Mouse (Mus musculus) midbrain, embryonic 16.5 days (tissue): Measurements from ENCODE around the gene Gm21992. TPM values are rescaled to one million over a fixed set of nuclear protein-coding genes. Genes with fewer than 3 reads are reported as not detected.

Source experiments
- ATAC-seq: fragments of 200-750 bp; cut with Nextera tagmentation; 2 replicates; pipeline ENCODE4 v1.8.0; 2017; ENCODE audit warnings: moderate TSS enrichment
- H3K27ac ChIP-seq: fragments of 300-500 bp; sonication (generic); 2 replicates; pipeline ENCODE4 v1.5.1; 2014; ENCODE audit warnings: mild to moderate bottlenecking, low read length, mixed read lengths
- H3K27me3 ChIP-seq: fragments of 300-500 bp; sonication (generic); 2 replicates; pipeline ENCODE4 v1.6.1; 2014; ENCODE audit warnings: low read depth, low read length, mixed read lengths; ENCODE audit not compliant: control insufficient read depth, insufficient read depth
- H3K36me3 ChIP-seq: fragments of 300-500 bp; sonication (generic); 2 replicates; pipeline ENCODE4 v1.6.1; 2014; ENCODE audit warnings: mild to moderate bottlenecking, low read length, moderate library complexity, mixed read lengths; ENCODE audit not compliant: control insufficient read depth, insufficient read depth
- H3K4me1 ChIP-seq: fragments of 300-500 bp; sonication (generic); 2 replicates; pipeline ENCODE4 v1.6.1; 2014; ENCODE audit warnings: mild to moderate bottlenecking, low read length, mixed read lengths; ENCODE audit not compliant: control insufficient read depth, insufficient read depth
- H3K4me2 ChIP-seq: fragments of 300-500 bp; sonication (generic); 2 replicates; pipeline ENCODE4 v1.6.1; 2014; ENCODE audit warnings: mild to moderate bottlenecking, low read length, mixed read lengths
- H3K4me3 ChIP-seq: fragments of 300-500 bp; sonication (generic); 2 replicates; pipeline ENCODE4 v1.5.1; 2014; ENCODE audit warnings: low read depth, mild to moderate bottlenecking, low read length, moderate library complexity, mixed read lengths
- H3K9ac ChIP-seq: fragments of 300-500 bp; sonication (generic); 2 replicates; pipeline ENCODE4 v1.6.1; 2014; ENCODE audit warnings: low read depth, low read length, mixed read lengths
- H3K9me3 ChIP-seq: fragments of 300-500 bp; sonication (generic); replicated peaks from 2 replicates; pipeline ENCODE4 v1.6.1; 2014; ENCODE audit warnings: mild to moderate bottlenecking, low read length, mixed read lengths; ENCODE audit not compliant: control insufficient read depth, poor library complexity, severe bottlenecking
- WGBS: fragments of 180-500 bp; shearing (Covaris S2); extraction: QIAGEN DNeasy Blood & Tissue Kit; methylation state at CpG from one replicate; pipeline ENCODE4 v1.1.7; 2014; 5-methylcytosine and 5-hydroxymethylcytosine counted together
- polyA plus RNA-seq: library from polyadenylated mRNA; unstranded; fragments of >200 nt; fragmentation: Nextera tagmentation; extraction: Ambion mirVana; gene quantifications from 2 replicates; pipeline ENCODE4 v1.2.1, GENCODE M21; 2015

Gene Gm21992
- polyA plus RNA-seq, 1 experiment from 2014 or later = 19.0 TPM

DNA sequence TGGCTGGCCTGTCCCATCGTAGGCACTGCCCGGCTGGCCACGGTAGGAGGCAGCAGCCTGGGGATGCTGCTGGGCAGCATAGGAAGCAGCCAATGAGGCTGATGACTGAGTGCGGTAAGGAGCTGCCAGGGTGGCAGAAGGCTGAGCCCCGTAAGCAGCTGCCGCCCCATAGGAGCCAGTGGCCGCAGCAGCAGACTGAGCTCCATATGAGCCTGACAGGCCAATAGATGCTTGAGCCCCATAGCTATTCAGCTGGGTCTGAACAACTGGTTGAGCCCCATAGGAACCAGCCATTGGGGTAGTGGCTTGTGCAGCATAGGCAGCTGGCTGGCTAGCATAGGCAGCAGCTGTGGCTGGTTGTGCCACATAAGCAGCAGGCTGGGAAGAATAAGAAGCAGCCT lies 8.7 kb downstream of the Gm21992 start:
- H3K27ac ChIP-seq = no peak overlapping the region
- H3K9ac ChIP-seq = no peak overlapping the region
- no peak overlapping the region for H3K4me3 ChIP-seq
- ATAC-seq = no peak
- H3K4me2 ChIP-seq = no peak overlapping the region
- no peaks in the 10 kb centered on the region; the same call in 1 of the 2 replicates for H3K4me1 ChIP-seq
- H3K36me3 ChIP-seq = peaks cover 29% of the 10 kb centered on the region
- 95% methylated on average over 7 of the region's 7 CpGs for WGBS
- no peaks in the 10 kb centered on the region for H3K27me3 ChIP-seq
- no peaks in the 10 kb centered on the region for H3K9me3 ChIP-seq

- no peak overlapping the region for H3K9ac ChIP-seq
- peaks cover 29% of the 10 kb centered on the region for H3K36me3 ChIP-seq
- no peak overlapping the region for H3K4me2 ChIP-seq
- H3K27ac ChIP-seq = no peak overlapping the region
- peaks cover 5% of the 10 kb centered on the region for H3K4me1 ChIP-seq
- no peak for ATAC-seq
- H3K27me3 ChIP-seq = no peaks in the 10 kb centered on the region
- H3K4me3 ChIP-seq = no peak overlapping the region
- WGBS = 93% methylated on average over 5 of the region's 5 CpGs
- H3K9me3 ChIP-seq = no peaks in the 10 kb centered on the region
Measured at GRCm38 (mm10) chr19:4799083-4799482, 12.3 kb downstream of the Gm21992 start.

GRCm38 (mm10) chr19:4797846-4798245 lies 13.6 kb downstream of the Gm21992 start:
- H3K9ac ChIP-seq = no peak overlapping the region
- H3K27ac ChIP-seq = no peak overlapping the region
- 97% methylated on average over 2 of the region's 2 CpGs for WGBS
- peaks cover 5% of the 10 kb centered on the region for H3K4me1 ChIP-seq
- peaks cover 29% of the 10 kb centered on the region for H3K36me3 ChIP-seq
- no peak overlapping the region for H3K4me2 ChIP-seq
- no peaks in the 10 kb centered on the region for H3K9me3 ChIP-seq
- H3K4me3 ChIP-seq = no peak overlapping the region
- no peak for ATAC-seq
- H3K27me3 ChIP-seq = no peaks in the 10 kb centered on the region

- H3K4me3 ChIP-seq = no peak overlapping the region
- peaks cover 22% of the 10 kb centered on the region for H3K4me1 ChIP-seq
- H3K9me3 ChIP-seq = no peaks in the 10 kb centered on the region
- H3K36me3 ChIP-seq = peaks cover 13% of the 10 kb centered on the region
- H3K4me2 ChIP-seq = no peak overlapping the region
- no peak overlapping the region for H3K9ac ChIP-seq
- H3K27ac ChIP-seq = no peak overlapping the region
- 88% methylated on average over 1 of the region's 1 CpGs for WGBS
- H3K27me3 ChIP-seq = no peaks in the 10 kb centered on the region
- no peak for ATAC-seq
Measured at GRCm38 (mm10) chr19:4795929-4796328, 15.5 kb downstream of the Gm21992 start.

GRCm38 (mm10) chr19:4793831-4794422 lies 17.5 kb downstream of the Gm21992 start, which contains the start of gene Rbm4:
Gene Rbm4 (minus strand): TSS chr19:4793901.
- Histone ChIP-seq H3K4me2 (peak within 1 kb of the TSS; percentile 90), H3K4me3 (peak within 1 kb of the TSS; percentile 58), H3K27ac (peak within 1 kb of the TSS; percentile 78), H3K4me1 (peaks cover 41% of the 10 kb centered on the region), H3K9me3 (no peaks in the 10 kb centered on the region), H3K9ac (peak within 1 kb of the TSS; percentile 70), H3K36me3 (no peaks in the 10 kb centered on the region; the same call in 1 of the 2 replicates), H3K27me3 (no peaks in the 10 kb centered on the region)
- peak; percentile 98 for ATAC-seq
- WGBS = under 1% methylated on average over 31 of the region's 31 CpGs

DNA sequence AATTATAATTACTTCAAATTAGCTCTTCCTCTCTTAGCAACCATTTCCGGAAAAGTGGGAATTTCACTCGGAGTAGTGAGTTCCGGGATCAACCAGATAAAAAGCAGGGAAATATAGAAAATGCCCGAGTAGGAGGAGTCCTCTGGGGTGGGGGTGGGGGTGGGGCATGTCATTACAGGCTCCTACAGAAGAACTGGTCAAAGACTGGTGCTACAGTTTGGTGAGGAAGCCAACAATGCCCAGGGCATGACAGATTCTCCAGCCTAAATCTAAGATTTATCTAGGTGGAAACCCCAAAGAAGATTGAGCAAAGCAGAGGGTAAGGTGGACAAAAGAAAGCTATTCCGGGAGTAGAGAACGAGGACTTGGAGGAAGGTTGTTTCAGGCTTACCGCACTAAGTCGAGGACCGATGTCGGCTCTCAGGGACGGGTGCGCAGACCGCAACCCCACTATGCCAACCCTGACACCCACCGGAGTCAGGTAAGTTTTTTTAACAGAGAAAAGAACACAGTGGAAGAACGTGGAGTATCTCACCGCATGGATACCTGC lies 18.1 kb downstream of the Gm21992 start:
- no peaks in the 10 kb centered on the region for H3K9me3 ChIP-seq
- peak; percentile 59 for ATAC-seq
- H3K27ac ChIP-seq = peak overlapping the region; percentile 78
- peaks cover 47% of the 10 kb centered on the region for H3K4me1 ChIP-seq
- peak overlapping the region; percentile 90 for H3K4me2 ChIP-seq
- H3K27me3 ChIP-seq = no peaks in the 10 kb centered on the region
- peak overlapping the region; percentile 70 for H3K9ac ChIP-seq
- no peaks in the 10 kb centered on the region for H3K36me3 ChIP-seq
- 2% methylated on average over 16 of the region's 16 CpGs for WGBS
- H3K4me3 ChIP-seq = peak overlapping the region; percentile 58

- no peak overlapping the region for H3K4me3 ChIP-seq
- no peak for ATAC-seq
- H3K27ac ChIP-seq = no peak overlapping the region
- peaks cover 47% of the 10 kb centered on the region for H3K4me1 ChIP-seq
- no peak overlapping the region for H3K9ac ChIP-seq
- H3K36me3 ChIP-seq = peaks cover 25% of the 10 kb centered on the region
- 93% methylated on average over 2 of the region's 2 CpGs for WGBS
- no peaks in the 10 kb centered on the region for H3K9me3 ChIP-seq
- no peak overlapping the region for H3K4me2 ChIP-seq
- no peaks in the 10 kb centered on the region for H3K27me3 ChIP-seq
Measured at GRCm38 (mm10) chr19:4786313-4786712, 25.1 kb downstream of the Gm21992 start.

GRCm38 (mm10) chr19:4785206-4785605 lies 26.2 kb downstream of the Gm21992 start:
- Histone ChIP-seq H3K27ac (no peak overlapping the region), H3K27me3 (no peaks in the 10 kb centered on the region), H3K4me3 (no peak overlapping the region), H3K9me3 (no peaks in the 10 kb centered on the region), H3K4me1 (peaks cover 36% of the 10 kb centered on the region), H3K36me3 (peaks cover 25% of the 10 kb centered on the region), H3K9ac (no peak overlapping the region), H3K4me2 (no peak overlapping the region)
- WGBS = 88% methylated on average over 7 of the region's 7 CpGs
- ATAC-seq = no peak

DNA sequence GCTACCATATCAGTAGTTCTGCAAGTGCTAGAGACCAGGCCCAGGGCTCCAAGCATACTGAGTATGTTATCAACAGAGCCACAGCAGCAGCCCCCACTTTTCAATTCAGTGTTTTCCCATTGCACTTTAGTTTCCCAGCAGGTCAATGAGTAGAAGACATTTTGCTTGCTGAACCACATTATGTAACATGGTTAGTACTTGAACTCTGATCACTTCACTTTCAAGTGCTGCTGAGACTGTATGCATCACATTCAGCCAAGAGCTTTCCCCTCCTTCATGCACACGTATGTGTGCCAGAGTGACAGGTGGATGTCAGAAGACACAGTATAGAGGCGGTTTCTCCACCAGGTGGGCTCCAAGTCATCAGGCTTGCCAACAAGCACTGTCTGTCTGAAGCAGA lies 28.5 kb downstream of the Gm21992 start:
- H3K27me3 ChIP-seq = no peaks in the 10 kb centered on the region

More for the DNA sequence above, 28.5 kb downstream of the Gm21992 start:
- Histone ChIP-seq H3K9ac (no peak overlapping the region), H3K4me1 (peaks cover 13% of the 10 kb centered on the region), H3K27ac (no peak overlapping the region), H3K9me3 (no peaks in the 10 kb centered on the region), H3K4me3 (no peak overlapping the region), H3K4me2 (no peak overlapping the region), H3K36me3 (peaks cover 27% of the 10 kb centered on the region)
- WGBS = 95% methylated on average over 2 of the region's 2 CpGs
- ATAC-seq = no peak
